In genomic region chr10:61491573-61491972, GRCm38 (mm10) we compare ENCODE assay signal across 9 mouse cellular contexts. TPM values are rescaled to one million over a fixed set of nuclear protein-coding genes. Genes with fewer than 3 reads are reported as not detected.
A peak's percentile ranks its signal among the peaks of the same experiment; 100 is the strongest.
DNase-seq lines count a peak whose midpoint lies in the region; ATAC-seq lines count a peak whose summit lies in the region.
"Had no signal": no experiment of that assay in that cellular context is flagged by ENCODE, and none has a peak within 500 bp of the region (broad histone marks: within the 10 kb centered on the region; RNA-seq: fewer than 3 reads in every experiment).

No protein-coding gene starts in this region.

- DNase-seq in embryo, embryonic 11 days: peak; percentile 10
- DNase-seq in embryo, embryonic 10.5 days (ENCODE audit: low spot score): no peak
- no peak for DNase-seq in liver, embryonic 11.5 days (ENCODE audit: low spot score)
- DNase-seq in urinary bladder, adult 2 months (ENCODE audit: low spot score): no peak
- DNase-seq in ovary, postnatal 10 days (ENCODE audit: low spot score): no peak

- no peak overlapping the region for H3K4me3 ChIP-seq in embryonic facial prominence, embryonic 15.5 days (replicated peaks)
- H3K4me3 ChIP-seq in liver, embryonic 11.5 days (ENCODE audit: low read depth, low read length): peak overlapping the region; percentile 18; the same call in 1 of the 2 replicates
- H3K4me3 ChIP-seq in neural tube, embryonic 15.5 days (replicated peaks): no peak overlapping the region
- H3K4me3 ChIP-seq: limb, embryonic 12.5 days had no signal

- no peaks in the 10 kb centered on the region for H3K9me3 ChIP-seq in embryonic facial prominence, embryonic 15.5 days (replicated peaks)
- H3K9me3 ChIP-seq in liver, embryonic 11.5 days (ENCODE audit: control insufficient read depth, low read length): no peaks in the 10 kb centered on the region
- H3K9me3 ChIP-seq in neural tube, embryonic 15.5 days (replicated peaks): no peaks in the 10 kb centered on the region
- H3K9me3 ChIP-seq: limb, embryonic 12.5 days had no signal

- WGBS in embryonic facial prominence, embryonic 15.5 days: 33% methylated on average over 8 of the region's 8 CpGs
- 25% methylated on average over 8 of the region's 8 CpGs for WGBS in liver, embryonic 11.5 days
- WGBS in neural tube, embryonic 15.5 days: 58% methylated on average over 8 of the region's 8 CpGs

- no peak overlapping the region for H3K9ac ChIP-seq in embryonic facial prominence, embryonic 15.5 days
- peak overlapping the region; percentile 42 for H3K9ac ChIP-seq in liver, embryonic 11.5 days (ENCODE audit: low read depth, low read length)
- H3K9ac ChIP-seq in neural tube, embryonic 15.5 days (replicated peaks): no peak overlapping the region
- H3K9ac ChIP-seq: limb, embryonic 12.5 days had no signal

- H3K27me3 ChIP-seq in embryonic facial prominence, embryonic 15.5 days: no peaks in the 10 kb centered on the region
- no peaks in the 10 kb centered on the region for H3K27me3 ChIP-seq in liver, embryonic 11.5 days (replicated peaks; ENCODE audit: control insufficient read depth, insufficient read depth, low read length)
- no peaks in the 10 kb centered on the region for H3K27me3 ChIP-seq in neural tube, embryonic 15.5 days (replicated peaks)
- H3K27me3 ChIP-seq: limb, embryonic 12.5 days had no signal

- peaks cover 18% of the 10 kb centered on the region for H3K4me1 ChIP-seq in embryonic facial prominence, embryonic 15.5 days
- H3K4me1 ChIP-seq in liver, embryonic 11.5 days (replicated peaks; ENCODE audit: control insufficient read depth, insufficient read depth, low read length): peaks cover 11% of the 10 kb centered on the region
- 0 out of 2 replicates have a peak, but pooled peaks cover 6% of the 10 kb centered on the region for H3K4me1 ChIP-seq in neural tube, embryonic 15.5 days

- peak overlapping the region; percentile 15; the same call in 1 of the 2 replicates for H3K4me2 ChIP-seq in embryonic facial prominence, embryonic 15.5 days (replicated peaks)
- peak overlapping the region; percentile 68 for H3K4me2 ChIP-seq in liver, embryonic 11.5 days
- no peak overlapping the region for H3K4me2 ChIP-seq in neural tube, embryonic 15.5 days
- H3K4me2 ChIP-seq: limb, embryonic 12.5 days had no signal

- no peak overlapping the region for H3K27ac ChIP-seq in embryonic facial prominence, embryonic 15.5 days (replicated peaks)
- H3K27ac ChIP-seq in liver, embryonic 11.5 days (ENCODE audit: low read depth, low read length): peak overlapping the region; percentile 94
- no peak overlapping the region for H3K27ac ChIP-seq in neural tube, embryonic 15.5 days (replicated peaks)
- H3K27ac ChIP-seq: limb, embryonic 12.5 days had no signal

- ATAC-seq in embryonic facial prominence, embryonic 15.5 days (ENCODE audit: insufficient number of reproducible peaks, low FRiP score, low TSS enrichment, low read depth): no peak
- ATAC-seq in liver, embryonic 11.5 days (replicated peaks; ENCODE audit: low FRiP score): peak; percentile 92
- ATAC-seq in megakaryocyte-erythroid progenitor cell, adult 5-6 weeks (replicated peaks; ENCODE audit: low FRiP score, low TSS enrichment, poor library complexity, severe bottlenecking): peak; percentile 87
- ATAC-seq in neural tube, embryonic 15.5 days (ENCODE audit: low FRiP score): no peak

- no peaks in the 10 kb centered on the region for H3K36me3 ChIP-seq in embryonic facial prominence, embryonic 15.5 days
- H3K36me3 ChIP-seq in liver, embryonic 11.5 days (ENCODE audit: control insufficient read depth, insufficient read depth, low read length): no peaks in the 10 kb centered on the region
- no peaks in the 10 kb centered on the region for H3K36me3 ChIP-seq in neural tube, embryonic 15.5 days
- H3K36me3 ChIP-seq: limb, embryonic 12.5 days had no signal

RNA-seq across cellular contexts. Expression of gene Lrrc20, which starts 16.0 kb away (rescaled TPM):
- 10.0 and 10.5 TPM in 2 replicates for polyA plus RNA-seq in embryonic facial prominence, embryonic 15.5 days (2015; fragmentation: Nextera tagmentation; extraction: Ambion mirVana)
- 12.0 and 14.1 TPM in 2 replicates for polyA plus RNA-seq in liver, embryonic 11.5 days (2014; fragmentation: Nextera tagmentation; extraction: Ambion mirVana)
- total RNA-seq in megakaryocyte-erythroid progenitor cell, adult 5-6 weeks (2014; fragmentation: Nextera tagmentation): 14.3 and 19.5 TPM in 2 replicates
- total RNA-seq in megakaryocyte-erythroid progenitor cell, adult 5-6 weeks (2017): 8.0 and 10.9 TPM in 2 replicates
- polyA plus RNA-seq in urinary bladder, adult 2 months (2012; rRNA removed): 11.8 and 12.6 TPM in 2 replicates
- polyA plus RNA-seq in neural tube, embryonic 15.5 days (2015; fragmentation: Nextera tagmentation; extraction: Ambion mirVana): 12.1 and 14.5 TPM in 2 replicates

RNA-seq across cellular contexts. Expression of gene Eif4ebp2, which starts 39.1 kb away (rescaled TPM):
- 66.0 and 66.9 TPM in 2 replicates for polyA plus RNA-seq in embryonic facial prominence, embryonic 15.5 days (2015; fragmentation: Nextera tagmentation; extraction: Ambion mirVana)
- polyA plus RNA-seq in liver, embryonic 11.5 days (2014; fragmentation: Nextera tagmentation; extraction: Ambion mirVana): 27.1 and 33.3 TPM in 2 replicates
- 170 and 205 TPM in 2 replicates for total RNA-seq in megakaryocyte-erythroid progenitor cell, adult 5-6 weeks (2014; fragmentation: Nextera tagmentation)
- 11.5 and 16.3 TPM in 2 replicates for total RNA-seq in megakaryocyte-erythroid progenitor cell, adult 5-6 weeks (2017)
- polyA plus RNA-seq in urinary bladder, adult 2 months (2012; rRNA removed): 60.2 and 86.0 TPM in 2 replicates
- polyA plus RNA-seq in neural tube, embryonic 15.5 days (2015; fragmentation: Nextera tagmentation; extraction: Ambion mirVana): 44.1 and 57.0 TPM in 2 replicates

Comparison
In these comparisons a context has a peak if more than half of its experiments do, and no peak if none do; other contexts are left out.
1. ATAC-seq: peak in liver, embryonic 11.5 days (single experiment) and megakaryocyte-erythroid progenitor cell, adult 5-6 weeks (single experiment); none in embryonic facial prominence, embryonic 15.5 days (single experiment) and neural tube, embryonic 15.5 days (single experiment).